Mouse (Mus musculus): Measurements from ENCODE around the gene Bace2. TPM values are rescaled to one million over a fixed set of nuclear protein-coding genes. Genes with fewer than 3 reads are reported as not detected.

The Bace2 gene
- total and polyA plus RNA-seq, 3 experiments, result 0.04 to 0.63 (median 0.46) TPM

GRCm38 (mm10) chr16:97405476-97406012 is 49.0 kb downstream of the Bace2 start:
- no peak overlapping the region for H3K9ac ChIP-seq (ENCODE audit: insufficient read depth, low read depth)
- no peak overlapping the region for H3K4me3 ChIP-seq (replicated peaks in 1 of 3; ENCODE audit: low read depth in 2 of 3, low read length in 2 of 3, poor library complexity in 1 of 3)
- H3K36me3 ChIP-seq (replicated peaks in 1 of 2; ENCODE audit: control insufficient read depth in 1 of 2, insufficient read depth in 1 of 2, low read length in 1 of 2), result no peaks in the 10 kb centered on the region
- DNase-seq (ENCODE audit: extremely low read depth), result peak; percentile 48
- H3K4me1 ChIP-seq (ENCODE audit: control insufficient read depth in 1 of 2, insufficient read depth in 2 of 2), result peaks cover 17 to 51% of the 10 kb centered on the region in 2 experiments
- H3K79me2 ChIP-seq (replicated peaks; ENCODE audit: control insufficient read depth, extremely low read depth, insufficient read depth, poor library complexity, severe bottlenecking), result no peaks in the 10 kb centered on the region
- H3K27ac ChIP-seq (ENCODE audit: insufficient read depth, low read depth), result no peak overlapping the region
- peak overlapping the region; percentile 25 for H3K4me2 ChIP-seq (ENCODE audit: insufficient read depth, low read depth, poor library complexity, severe bottlenecking)
- dilution Hi-C loops (cut with MboI; ENCODE audit: extremely low pct_ligation_motif_present, extremely low pct_unique_long_range_greater_than_20kb, low sequenced_read_pairs), result no loop called here
- in situ Hi-C loops (cut with MboI; ENCODE audit: low pct_ligation_motif_present, low pct_unique_long_range_greater_than_20kb, low sequenced_read_pairs), result no loop called here
- H3K9me3 ChIP-seq (replicated peaks; ENCODE audit: low read length), result no peaks in the 10 kb centered on the region
- TF ChIP-seq JUN (IDR thresholded peaks at IDR 0.05; ENCODE audit: insufficient read depth, low read depth, low read length) (no peak), EP300 (IDR thresholded peaks at IDR 0.05; ENCODE audit: low read length) (peak; percentile 83), ELF1 (IDR thresholded peaks at IDR 0.05; ENCODE audit: low read depth, low read length) (no peak), E2F4 (IDR thresholded peaks at IDR 0.05; ENCODE audit: insufficient replicate concordance, low read depth, low read length) (no peak), ETS1 (conservative IDR thresholded peaks at IDR 0.05; ENCODE audit: low read depth, low read length) (0 out of 2 replicates have a peak, but pooled peaks have one; percentile 36), SIN3A (IDR thresholded peaks at IDR 0.05; ENCODE audit: low read length) (no peak), MEF2A (IDR thresholded peaks at IDR 0.05; ENCODE audit: borderline replicate concordance, low read depth, low read length) (no peak), ZMIZ1 (IDR thresholded peaks at IDR 0.05; ENCODE audit: low read depth, low read length) (no peak), USF1 (IDR thresholded peaks at IDR 0.05; ENCODE audit: low read depth, low read length) (no peak), GABPA (IDR thresholded peaks at IDR 0.05; ENCODE audit: insufficient replicate concordance, low read depth, low read length) (no peak), TCF12 (IDR thresholded peaks at IDR 0.05; ENCODE audit: low read depth, low read length) (peak; percentile 55; the same call in 1 of the 2 replicates), BHLHE40 (IDR thresholded peaks at IDR 0.05; ENCODE audit: low read depth, low read length) (0 out of 2 replicates have a peak, but pooled peaks have one; percentile 29), MYC (IDR thresholded peaks at IDR 0.05; ENCODE audit: low read depth, low read length) (peak; percentile 39; the same call in 1 of the 2 replicates), TBP (conservative IDR thresholded peaks at IDR 0.05; ENCODE audit: low read depth, low read length) (no peak), NRF1 (IDR thresholded peaks at IDR 0.05; ENCODE audit: low read depth, low read length) (no peak), KAT2A (IDR thresholded peaks at IDR 0.05; ENCODE audit: insufficient replicate concordance, low read length) (no peak), MXI1 (IDR thresholded peaks at IDR 0.05; ENCODE audit: low read depth, low read length) (no peak), ZNF384 (IDR thresholded peaks at IDR 0.05; ENCODE audit: low read depth, low read length) (peak; percentile 65; the same call in 1 of the 2 replicates), ZKSCAN1 (IDR thresholded peaks at IDR 0.05; ENCODE audit: borderline replicate concordance, low read depth, low read length) (no peak), UBTF (IDR thresholded peaks at IDR 0.05; ENCODE audit: low read depth, low read length) (no peak), RAD21 (IDR thresholded peaks at IDR 0.05; ENCODE audit: low read depth, low read length) (no peak), CHD1 (IDR thresholded peaks at IDR 0.05; ENCODE audit: low read depth, low read length) (no peak), SMC3 (IDR thresholded peaks at IDR 0.05; ENCODE audit: low read depth, low read length) (no peak), MAX (IDR thresholded peaks at IDR 0.05; ENCODE audit: low read length) (0 out of 2 replicates have a peak, but pooled peaks have one; percentile 3), HCFC1 (IDR thresholded peaks at IDR 0.05; ENCODE audit: low read depth, low read length) (no peak)
- no peaks in the 10 kb centered on the region for H3K27me3 ChIP-seq (replicated peaks)

All from CH12.LX (cell line).